Mouse (Mus musculus): ENCODE measurements at regions not wholly inside any gene's neighbourhood (a gene's known extent, or its start where the extent isn't known, plus 50 kb on each side); places are given as distances from the start of the nearest gene placed in this dataset.

- TF ChIP-seq ZNF384 (IDR thresholded peaks at IDR 0.05; ENCODE audit: low read depth, low read length) = no peak
- no peak for TF ChIP-seq ZC3H11A (IDR thresholded peaks at IDR 0.05; ENCODE audit: borderline replicate concordance, low read depth, low read length)
These were observed 189.6 kb downstream of the Sh2d4b start for GRCm38 (mm10) chr14:40703451-40703850.

All from ES-E14 (cell line).